Mouse (Mus musculus) c-Kit-positive CD71-positive TER-119-negative erythroid progenitor cells, embryonic 14.5 days (primary cell): ENCODE measurements at regions not wholly inside any gene's neighbourhood (a gene's known extent, or its start where the extent isn't known, plus 50 kb on each side); places are given as distances from the start of the nearest gene placed in this dataset.

Experiments
- DNase-seq: peaks from one replicate; pipeline ENCODE4 v3.0.0-alpha.2; 2013; ENCODE audit warnings: low read depth

DNA sequence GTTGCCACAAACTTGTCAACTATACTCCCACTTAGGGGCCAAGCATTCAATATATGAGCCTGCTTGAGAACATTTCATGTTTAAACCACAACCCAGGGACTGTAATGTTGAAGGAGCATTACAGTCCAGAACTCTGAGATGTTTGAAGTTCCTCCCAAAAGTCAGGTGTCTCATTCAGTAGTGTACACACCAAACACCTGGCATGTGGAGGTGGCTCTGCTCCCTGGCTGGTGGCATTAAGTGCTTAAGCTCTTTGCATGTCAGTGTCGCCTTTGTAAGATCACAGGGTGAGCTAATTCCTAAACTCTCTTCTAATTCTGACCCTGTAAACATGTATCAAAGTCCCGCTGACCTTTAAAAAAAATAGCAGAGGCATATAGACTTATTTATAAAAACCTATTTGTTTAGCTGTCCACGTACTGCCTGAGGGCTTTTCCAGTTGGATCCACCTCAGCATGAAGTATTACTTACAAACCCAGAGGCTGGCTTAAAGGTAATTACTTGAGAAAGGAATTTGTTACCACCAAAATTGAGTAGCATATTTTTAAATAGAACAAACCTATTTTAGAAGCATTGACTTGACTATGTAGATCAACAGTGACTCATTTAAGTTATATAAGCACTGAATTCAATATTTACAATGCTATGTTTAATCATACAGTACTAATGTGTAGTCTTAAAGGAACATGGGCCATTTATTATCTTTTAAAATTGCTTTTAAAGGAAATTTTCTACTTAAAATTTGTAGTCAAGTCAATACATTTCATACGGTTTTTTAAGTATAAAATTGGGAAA lies 276.3 kb upstream of the Fermt1 start:
- DNase-seq = no peak

DNA sequence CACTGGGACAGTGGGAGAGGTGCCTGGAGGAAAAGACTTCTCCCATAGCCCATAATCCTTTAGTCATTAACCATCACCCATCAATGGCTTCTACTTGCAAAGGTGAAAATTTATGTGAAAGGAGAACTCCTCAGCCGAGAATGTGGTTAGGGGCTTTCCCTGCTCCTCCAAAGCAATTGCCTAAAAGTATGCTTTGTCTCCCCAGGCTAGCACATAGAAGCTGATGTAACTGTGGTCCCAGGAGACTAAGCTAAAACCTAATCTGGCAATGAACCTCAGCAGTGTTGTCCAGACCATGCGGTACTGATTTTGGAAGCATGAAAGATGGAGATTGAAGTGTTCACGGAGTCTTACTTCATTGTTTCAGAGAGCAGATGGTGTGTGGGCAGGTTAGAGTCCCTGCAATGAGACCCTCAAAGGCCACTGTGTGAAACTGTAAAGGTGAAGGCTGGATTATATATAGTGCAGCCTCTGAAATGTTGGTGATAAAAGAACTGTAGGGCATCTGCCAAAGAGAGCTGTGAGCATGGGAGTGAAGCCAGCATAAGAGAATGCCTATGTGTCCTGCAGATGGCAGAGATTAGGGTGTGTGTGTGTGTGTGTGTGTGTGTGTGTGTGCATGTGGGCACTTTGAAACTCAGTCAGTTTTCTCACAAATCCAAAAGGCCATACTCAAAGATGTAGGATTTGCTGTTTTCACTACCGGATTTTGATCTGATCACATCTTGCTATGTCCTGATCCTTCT lies 289.6 kb upstream of the Fermt1 start:
- no peak for DNase-seq

DNA sequence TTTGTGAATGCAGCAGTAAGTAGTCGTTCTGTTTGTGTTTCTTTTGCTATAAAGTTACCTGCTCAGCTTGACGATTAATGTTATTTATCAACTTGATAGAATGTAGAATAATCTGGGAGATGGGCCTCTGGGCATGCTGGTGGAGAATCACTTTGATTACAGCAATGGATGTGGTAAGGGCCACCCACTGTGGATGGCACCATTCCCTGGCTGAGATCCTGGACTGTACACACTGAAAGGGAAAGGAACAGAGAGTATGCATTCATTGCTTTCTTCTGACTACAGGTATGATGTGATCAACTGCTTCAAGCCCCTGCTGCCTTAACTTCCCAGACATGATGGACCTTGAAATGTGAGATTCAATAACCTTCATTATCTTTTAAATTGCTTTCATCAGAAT lies 299.8 kb upstream of the Bmp2 start:
- no peak for DNase-seq

- no peak for DNase-seq
Measured at GRCm38 (mm10) chr2:133274424-133274823, 277.5 kb upstream of the Bmp2 start.

- DNase-seq = no peak
Measured at GRCm38 (mm10) chr2:133278546-133278945, 273.4 kb upstream of the Bmp2 start.

- DNase-seq = no peak
Measured at GRCm38 (mm10) chr2:133279275-133279674, 272.7 kb upstream of the Bmp2 start.

DNA sequence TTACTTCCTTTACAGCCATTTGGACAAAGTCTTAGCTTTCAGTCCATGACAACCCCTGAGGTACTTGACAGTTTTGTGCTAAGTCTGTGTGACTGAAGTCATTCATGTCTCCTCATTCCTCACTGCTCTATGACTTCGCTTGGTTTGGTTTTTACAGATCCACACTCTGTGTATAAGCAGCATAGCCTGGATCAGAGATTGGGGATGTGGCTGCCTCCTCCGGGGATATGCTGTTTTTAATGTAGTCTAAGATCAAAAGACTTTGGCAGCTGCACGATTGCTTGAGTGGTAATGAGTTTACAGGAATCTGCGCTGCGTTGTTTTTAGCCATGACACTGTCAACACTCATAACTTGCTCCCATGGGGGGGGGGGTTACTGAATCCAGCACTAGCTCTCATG lies 269.3 kb upstream of the Bmp2 start:
- DNase-seq = no peak

DNA sequence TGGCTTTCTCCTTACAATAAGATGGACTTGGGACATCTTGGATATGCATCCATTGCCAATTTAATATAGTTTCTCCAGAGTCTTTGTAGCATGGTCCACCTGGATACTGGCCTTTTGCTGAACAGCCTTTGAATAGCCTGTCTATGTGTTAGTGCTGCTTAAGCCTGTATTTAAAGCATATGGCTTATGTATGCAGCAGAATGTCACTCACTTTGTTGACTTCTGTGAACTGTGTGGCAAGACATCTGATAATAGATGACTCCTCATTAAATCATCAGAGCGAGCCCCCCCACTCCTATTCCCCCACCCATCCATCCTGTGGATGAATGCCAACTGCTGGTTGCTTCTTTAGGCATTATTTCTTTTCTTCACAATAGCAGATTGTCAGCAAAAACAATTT lies 268.2 kb upstream of the Bmp2 start:
- no peak for DNase-seq

- DNase-seq = no peak
Measured at GRCm38 (mm10) chr2:133294136-133294535, 257.8 kb upstream of the Bmp2 start.

GRCm38 (mm10) chr2:133305936-133306335 lies 246.0 kb upstream of the Bmp2 start:
- no peak for DNase-seq

- DNase-seq = no peak
Measured at GRCm38 (mm10) chr2:133311001-133311400, 241.0 kb upstream of the Bmp2 start.

- DNase-seq = no peak
Measured at GRCm38 (mm10) chr2:133326290-133327050, 225.5 kb upstream of the Bmp2 start.

- DNase-seq = no peak
Measured at GRCm38 (mm10) chr2:133327653-133328052, 224.3 kb upstream of the Bmp2 start.

GRCm38 (mm10) chr2:133336177-133336901 lies 215.6 kb upstream of the Bmp2 start:
- DNase-seq = no peak

GRCm38 (mm10) chr2:133338150-133338549 lies 213.8 kb upstream of the Bmp2 start:
- no peak for DNase-seq

DNA sequence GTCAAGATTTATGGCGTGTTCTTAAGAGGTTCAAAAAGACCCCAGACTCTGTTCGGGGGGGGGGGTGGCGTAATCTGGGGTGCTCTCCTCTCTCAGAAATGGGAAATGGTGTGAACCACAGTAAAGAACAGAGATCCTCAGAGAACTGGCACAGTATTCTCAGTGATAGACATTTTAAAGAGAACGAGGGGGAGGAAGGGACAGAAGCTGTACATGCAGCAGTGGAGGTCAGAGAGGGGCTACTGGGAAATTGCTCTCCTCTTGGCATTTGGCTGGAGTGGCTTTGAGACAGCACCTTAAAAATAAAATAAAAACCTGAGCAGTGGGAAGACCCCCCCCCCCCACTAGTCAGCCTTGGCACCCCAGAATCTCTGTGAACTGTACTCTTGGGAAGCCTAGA lies 210.6 kb upstream of the Bmp2 start:
- DNase-seq = no peak

GRCm38 (mm10) chr2:133345964-133346788 lies 205.8 kb upstream of the Bmp2 start:
- no peak for DNase-seq

- DNase-seq = no peak
Measured at GRCm38 (mm10) chr2:133346789-133347424, 205.1 kb upstream of the Bmp2 start.

DNA sequence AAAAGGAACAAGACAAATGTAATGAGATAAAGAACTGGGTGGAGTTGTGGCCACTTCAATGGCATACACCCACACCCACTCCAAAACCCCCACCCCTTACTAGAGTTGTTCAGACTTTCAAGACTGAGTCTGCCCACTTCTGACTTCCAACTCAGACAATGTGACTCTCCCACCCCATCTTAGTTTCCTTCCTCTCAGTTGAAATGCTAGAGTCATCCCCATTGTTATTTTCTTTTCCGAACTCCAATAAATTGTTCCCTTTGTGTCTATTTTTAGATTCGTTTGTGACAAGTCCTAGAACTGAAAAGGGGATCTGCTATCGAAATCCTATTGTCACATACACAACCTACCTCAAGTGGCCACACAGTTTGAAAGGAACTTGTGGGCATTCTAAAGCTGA lies 200.7 kb upstream of the Bmp2 start:
- no peak for DNase-seq

- DNase-seq = no peak
Measured at GRCm38 (mm10) chr2:133352800-133353199, 199.2 kb upstream of the Bmp2 start.
